Mouse (Mus musculus) left cerebral cortex, adult 8-10 months (tissue): ENCODE data around the gene Plekhb2. TPM values are rescaled to one million over a fixed set of nuclear protein-coding genes. Genes with fewer than 3 reads are reported as not detected.

Experiments
- DNase-seq, 2 experiments: peaks; one replicate each; pipeline ENCODE4 v3.0.0; 2022; ENCODE audit warnings: low spot score in 2 of 2
- total RNA-seq, 4 experiments: library from RNA; stranded (reverse); gene quantifications; 2 replicates each; pipeline ENCODE4 v1.2.4; 2022

The Plekhb2 gene
- 100 to 1,000 TPM; 238 to 279 (median 267) TPM for total RNA-seq

GRCm38 (mm10) chr1:34849745-34850342 lies at the start of gene Plekhb2:
Plekhb2 (plus strand) TSS chr1:34849976.
- peak; percentile 82 to 85 for DNase-seq

GRCm38 (mm10) chr1:34801616-34802289 lies 48.0 kb upstream of the Plekhb2 start:
- DNase-seq: peak in 1 of 2 experiments; percentile 68

GRCm38 (mm10) chr1:34802290-34802642 lies 47.5 kb upstream of the Plekhb2 start:
- peak in 1 of 2 experiments; percentile 83 for DNase-seq

GRCm38 (mm10) chr1:34804863-34805262 lies 44.9 kb upstream of the Plekhb2 start:
- DNase-seq: no peak

- no peak for DNase-seq
Measured at GRCm38 (mm10) chr1:34805931-34806520, 43.8 kb upstream of the Plekhb2 start.

- DNase-seq: no peak
Measured at GRCm38 (mm10) chr1:34808445-34808844, 41.3 kb upstream of the Plekhb2 start.

GRCm38 (mm10) chr1:34810293-34810692 lies 39.5 kb upstream of the Plekhb2 start:
- no peak for DNase-seq

GRCm38 (mm10) chr1:34811035-34811434 lies 38.7 kb upstream of the Plekhb2 start:
- DNase-seq: no peak

GRCm38 (mm10) chr1:34811581-34811980 lies 38.2 kb upstream of the Plekhb2 start:
- no peak for DNase-seq

GRCm38 (mm10) chr1:34812407-34813247 lies 37.1 kb upstream of the Plekhb2 start:
- no peak for DNase-seq

GRCm38 (mm10) chr1:34815843-34816242 lies 33.9 kb upstream of the Plekhb2 start:
- DNase-seq: no peak

GRCm38 (mm10) chr1:34819225-34819910 lies 30.4 kb upstream of the Plekhb2 start:
- DNase-seq: no peak

GRCm38 (mm10) chr1:34821411-34821810 lies 28.4 kb upstream of the Plekhb2 start:
- DNase-seq: no peak

GRCm38 (mm10) chr1:34822003-34822402 lies 27.8 kb upstream of the Plekhb2 start:
- DNase-seq: no peak

- DNase-seq: no peak
Measured at GRCm38 (mm10) chr1:34822746-34823145, 27.0 kb upstream of the Plekhb2 start.

- no peak for DNase-seq
Measured at GRCm38 (mm10) chr1:34823353-34823752, 26.4 kb upstream of the Plekhb2 start.

- no peak for DNase-seq
Measured at GRCm38 (mm10) chr1:34824208-34824607, 25.6 kb upstream of the Plekhb2 start.

- DNase-seq: no peak
Measured at GRCm38 (mm10) chr1:34825909-34826308, 23.9 kb upstream of the Plekhb2 start.

- DNase-seq: no peak
Measured at GRCm38 (mm10) chr1:34827900-34828299, 21.9 kb upstream of the Plekhb2 start.

- DNase-seq: no peak
Measured at GRCm38 (mm10) chr1:34828528-34829294, 21.1 kb upstream of the Plekhb2 start.

- no peak for DNase-seq
Measured at GRCm38 (mm10) chr1:34830934-34831333, 18.8 kb upstream of the Plekhb2 start.
